Mouse (Mus musculus) lung, postnatal 25 days (tissue): ENCODE data around the gene Ctso.
A peak's percentile ranks its signal among the peaks of the same experiment; 100 is the strongest.

Source experiments
- DNase-seq: peaks from one replicate; pipeline ENCODE4 v3.0.0; 2022; ENCODE audit warnings: low spot score

Ctso gene

DNA sequence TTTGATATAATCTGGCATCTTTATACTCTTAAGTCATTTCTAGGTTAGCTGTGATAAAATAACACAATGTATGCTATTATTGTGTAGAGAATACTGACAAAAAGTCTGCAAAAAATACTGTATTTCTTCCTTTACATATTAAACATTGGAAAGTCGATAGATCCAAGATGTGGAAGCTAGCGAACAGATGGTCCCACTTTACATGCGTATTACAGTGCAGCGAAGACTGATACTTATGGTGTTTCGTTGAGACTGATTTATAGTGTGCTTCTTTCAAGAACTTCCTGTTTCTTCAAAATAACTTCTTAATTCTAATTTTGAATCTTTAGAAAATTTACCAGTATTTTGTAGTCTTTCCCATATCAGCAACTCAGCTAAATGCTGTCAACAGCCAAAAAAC, 25.1 kb downstream of the Ctso start:
- no peak for DNase-seq

DNA sequence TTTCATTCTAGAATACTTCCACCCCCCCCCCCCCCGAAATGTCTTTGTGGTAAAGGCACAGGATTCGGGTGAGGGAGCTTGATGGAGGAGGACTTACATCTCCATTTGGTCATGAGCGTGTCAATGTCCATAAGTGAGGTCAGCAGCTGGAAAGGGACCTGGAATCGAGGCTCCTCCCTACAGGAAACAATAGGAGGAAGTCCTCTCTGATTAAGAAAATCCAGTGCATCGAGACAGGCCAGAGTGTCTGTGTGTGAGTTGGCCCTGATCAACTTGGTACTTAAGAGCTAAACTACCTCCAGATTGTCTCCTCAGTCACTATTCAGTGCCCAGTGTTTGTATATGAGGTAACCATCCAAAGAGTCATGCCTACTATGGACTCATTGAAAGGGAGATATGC, 28.9 kb downstream of the Ctso start:
- DNase-seq, result no peak

DNA sequence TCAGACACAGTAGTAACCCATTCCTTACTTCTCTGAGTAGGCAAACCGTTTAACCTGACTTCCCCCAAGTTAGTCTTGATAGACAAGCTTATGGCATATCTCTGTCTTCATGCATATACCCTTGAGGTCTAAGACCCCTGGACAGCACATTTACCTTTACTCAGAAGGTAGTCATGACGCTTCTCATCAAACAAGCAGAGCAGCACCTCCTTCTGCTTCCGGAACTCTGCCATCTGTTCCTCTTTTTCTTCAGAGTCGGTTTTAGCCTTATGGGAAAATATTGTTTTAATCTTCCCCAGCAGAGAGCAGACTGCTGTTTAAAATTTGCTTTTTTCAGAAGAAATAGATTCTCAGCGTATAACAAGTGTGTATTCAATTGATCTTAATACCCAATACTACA, 31.4 kb downstream of the Ctso start:
- no peak for DNase-seq

DNA sequence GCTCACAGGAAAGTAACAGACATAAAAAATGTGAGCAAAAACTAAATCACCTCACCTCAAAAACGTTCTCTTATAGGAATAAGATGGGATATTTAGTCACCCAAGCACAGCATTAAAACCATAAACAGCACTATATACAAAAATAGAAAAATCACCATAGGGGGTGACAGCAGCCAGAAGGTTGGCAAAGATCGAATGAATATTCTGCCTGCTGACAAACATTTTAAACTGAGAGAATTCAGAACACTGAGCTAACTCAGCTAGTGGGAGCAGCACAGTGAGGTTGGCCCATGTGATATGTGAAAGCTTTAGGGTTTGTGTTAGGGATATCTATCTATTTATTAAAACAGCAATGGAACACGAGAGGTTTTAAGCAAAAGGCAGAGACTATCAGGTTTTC, 32.2 kb downstream of the Ctso start:
- no peak for DNase-seq

DNA sequence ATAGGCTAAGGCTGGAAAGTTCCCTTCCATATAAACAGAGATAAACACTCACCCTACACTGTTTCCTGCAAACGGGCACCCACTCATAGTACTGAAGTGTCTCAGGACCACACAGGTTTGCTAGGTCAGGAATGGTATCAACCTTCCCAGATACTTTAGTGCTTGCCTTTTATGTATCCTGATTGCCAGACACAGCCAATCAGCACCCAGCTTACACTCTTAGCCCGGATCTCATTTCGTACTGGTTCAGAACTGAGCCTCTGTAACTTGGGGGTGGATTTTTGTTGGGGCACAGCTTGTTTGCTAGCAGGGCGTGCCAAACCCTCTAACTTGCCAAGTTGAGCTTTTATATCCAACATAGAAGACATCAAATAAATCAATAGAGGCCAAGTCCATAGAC, 43.2 kb downstream of the Ctso start:
- no peak for DNase-seq

DNA sequence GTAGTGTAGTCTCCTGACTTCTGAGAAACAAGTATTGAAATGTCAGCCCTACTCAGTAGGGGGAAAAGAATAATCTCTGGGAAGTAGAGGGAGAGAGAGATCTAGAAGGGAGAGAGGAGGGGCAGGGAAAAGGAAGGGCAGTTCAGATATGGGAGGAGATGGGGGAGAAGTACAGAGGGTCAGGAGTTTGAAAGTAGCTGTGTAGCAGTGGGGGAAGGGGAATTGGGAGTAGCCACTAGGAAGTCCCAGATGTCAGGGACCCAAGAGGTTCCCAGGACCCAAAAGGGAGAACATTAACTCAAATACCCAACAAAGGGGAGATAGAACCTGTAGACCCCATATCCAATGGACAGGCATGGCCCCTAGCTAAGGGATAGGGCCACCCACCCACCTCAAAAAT, 43.7 kb downstream of the Ctso start, which contains the start of gene Tdo2:
Tdo2 (minus strand) TSS at position 101 of the 400 bp plus-strand sequence.
- no peak for DNase-seq

DNA sequence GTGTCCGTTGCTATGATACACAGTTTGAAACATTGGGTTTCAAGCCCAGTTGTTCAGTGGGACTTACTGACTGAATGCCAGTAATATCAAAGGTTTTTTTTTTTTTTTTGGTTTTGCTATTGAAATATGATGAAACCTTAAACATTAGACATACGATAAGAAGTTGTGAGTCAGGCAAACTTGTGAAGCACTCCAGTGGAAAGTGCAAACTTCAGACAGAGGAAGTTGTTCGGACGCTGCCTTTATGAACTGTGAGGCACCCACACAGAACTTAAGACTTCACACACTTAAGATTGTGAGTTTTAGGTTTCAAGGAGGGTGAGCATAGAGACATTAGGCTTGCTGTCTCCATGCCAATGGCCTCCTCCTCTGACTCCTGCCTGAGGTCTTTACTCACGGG, 49.2 kb downstream of the Ctso start:
- DNase-seq, result no peak

DNA sequence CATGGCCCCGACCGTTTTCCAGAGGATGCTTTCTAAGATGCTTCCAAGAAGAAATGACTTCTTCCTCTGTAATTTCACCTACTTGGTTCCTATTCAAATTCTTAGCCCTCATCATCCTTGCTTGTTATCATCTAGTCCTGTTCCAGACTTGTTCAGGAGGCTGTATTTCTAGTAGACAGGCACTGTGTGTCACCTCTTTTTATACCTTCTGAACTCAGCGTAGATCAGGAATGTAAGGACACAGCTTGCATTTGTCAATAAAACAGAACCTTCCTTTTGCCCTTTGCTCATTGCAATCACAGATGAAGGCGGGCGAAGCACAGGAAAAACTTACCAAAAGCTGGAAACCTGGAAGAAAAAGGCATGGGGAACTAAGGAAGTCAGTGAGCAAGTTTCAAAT, 49.6 kb downstream of the Ctso start, which contains the start of gene Asic5:
Asic5 (plus strand) TSS at position 301 of the 400 bp plus-strand sequence.
- no peak for DNase-seq

DNA sequence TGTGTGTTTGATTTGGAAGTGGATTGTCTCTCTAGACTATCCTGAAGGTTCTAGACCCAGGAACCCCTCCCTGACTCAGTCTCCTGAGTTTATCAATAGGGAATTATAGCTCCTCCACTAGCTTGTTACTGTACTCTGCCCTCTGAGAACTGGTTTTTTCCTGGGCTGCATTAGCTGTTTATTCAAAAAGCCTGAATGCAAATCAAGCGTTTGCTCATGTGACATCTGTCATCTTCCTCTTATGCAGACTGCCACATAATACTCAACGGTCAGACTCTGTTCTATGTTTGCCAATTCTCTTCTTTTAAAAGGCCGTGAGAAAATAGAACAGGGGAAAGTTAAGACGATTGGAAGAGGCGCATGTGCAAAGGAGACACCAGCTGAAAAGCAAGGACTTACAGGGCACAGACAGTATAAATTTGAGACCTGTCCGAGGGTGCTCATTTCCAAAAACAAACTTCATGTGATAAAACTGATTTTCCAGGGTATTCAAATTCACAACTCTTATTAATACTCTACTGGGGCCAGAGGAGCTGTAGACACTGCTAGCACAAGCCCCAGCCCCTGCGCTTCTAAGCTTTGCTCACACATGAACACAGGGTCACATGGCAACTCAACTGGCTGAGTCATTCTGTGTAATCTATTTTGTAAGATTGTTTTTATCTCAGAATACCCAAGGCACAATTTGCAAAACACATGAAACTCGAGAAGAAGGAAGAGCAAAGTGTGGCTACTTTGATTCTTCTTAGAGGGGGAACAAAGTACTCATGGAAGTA, 50.9 kb downstream of the Ctso start:
- no peak for DNase-seq

DNA sequence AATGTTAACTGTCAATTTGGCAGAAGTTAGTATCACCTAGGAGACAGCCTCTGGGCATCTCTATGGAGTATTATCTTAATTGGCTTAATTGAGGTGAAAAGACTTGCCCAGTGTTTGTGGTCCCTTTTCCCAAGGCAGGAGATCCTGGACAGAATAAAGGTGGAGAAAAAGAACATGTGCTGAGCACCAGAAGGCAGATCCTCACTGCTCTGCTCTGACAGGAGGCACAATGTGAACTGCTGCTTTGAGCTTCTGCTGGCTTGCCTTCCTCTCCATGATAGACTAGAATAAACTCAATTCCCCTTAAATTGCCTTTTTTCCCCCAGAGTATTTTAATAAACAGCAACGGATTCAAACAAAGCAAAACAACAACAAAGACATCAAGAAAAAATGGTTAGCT, 52.7 kb downstream of the Ctso start:
- no peak for DNase-seq

DNA sequence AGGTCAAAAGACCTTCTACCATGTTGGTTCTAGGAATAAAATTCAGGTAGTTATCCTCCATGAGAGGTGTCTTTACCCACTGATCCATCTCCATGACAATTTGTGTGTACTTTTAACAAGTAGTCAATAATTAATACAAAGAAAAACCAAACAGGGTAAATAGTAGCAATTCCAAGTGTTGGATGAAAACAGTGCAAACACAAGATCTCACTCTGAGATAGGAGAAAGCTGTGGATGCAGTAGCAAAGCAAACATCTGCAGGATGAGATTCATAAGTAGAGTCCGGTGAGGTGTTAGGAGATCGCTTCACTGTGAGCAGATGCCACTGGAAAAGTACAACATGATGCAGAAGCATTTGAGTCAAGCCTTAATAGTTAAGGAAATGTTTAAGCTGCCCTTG, 53.7 kb downstream of the Ctso start:
- no peak for DNase-seq

DNA sequence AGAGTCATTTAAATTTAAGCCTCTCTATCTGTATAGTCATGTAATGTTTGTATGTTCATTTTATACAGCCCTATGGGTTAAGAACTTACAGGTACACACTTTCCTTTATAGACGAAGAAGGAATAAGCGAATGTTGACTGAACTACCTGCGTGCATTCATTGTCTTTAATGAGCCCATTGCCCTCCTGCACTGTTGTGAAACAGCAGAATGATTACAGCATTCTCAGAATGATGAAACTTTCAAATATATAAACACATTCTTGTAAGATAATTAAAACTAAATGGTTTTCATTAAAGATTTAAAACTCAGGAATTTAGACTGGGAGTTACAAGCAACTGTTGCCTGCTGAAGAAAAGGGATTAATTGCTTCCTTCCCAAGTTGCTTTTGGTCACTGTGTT, 55.2 kb downstream of the Ctso start:
- no peak for DNase-seq

DNA sequence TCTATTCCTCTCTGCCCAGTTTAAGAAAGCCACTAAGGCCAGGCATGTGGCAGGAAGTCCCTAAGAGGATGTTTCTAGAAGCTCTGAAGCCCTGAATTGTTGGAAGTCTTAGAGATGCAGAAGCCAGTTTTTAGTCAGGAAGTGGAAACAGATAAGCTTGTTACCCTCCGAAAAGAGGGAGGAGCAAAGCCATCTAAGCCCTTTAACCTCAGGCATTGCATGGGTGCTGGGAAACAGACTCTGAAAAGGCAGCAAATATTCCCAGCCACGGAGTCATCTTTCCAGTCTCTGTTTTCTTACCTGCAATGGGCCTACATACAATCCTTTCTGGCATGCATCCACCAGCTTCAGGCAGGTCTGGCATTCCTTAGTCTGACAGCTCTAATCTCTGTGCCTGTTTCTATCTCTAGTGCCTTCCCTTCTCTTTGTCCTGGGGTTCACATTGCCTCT, 57.3 kb downstream of the Ctso start:
- no peak for DNase-seq

DNA sequence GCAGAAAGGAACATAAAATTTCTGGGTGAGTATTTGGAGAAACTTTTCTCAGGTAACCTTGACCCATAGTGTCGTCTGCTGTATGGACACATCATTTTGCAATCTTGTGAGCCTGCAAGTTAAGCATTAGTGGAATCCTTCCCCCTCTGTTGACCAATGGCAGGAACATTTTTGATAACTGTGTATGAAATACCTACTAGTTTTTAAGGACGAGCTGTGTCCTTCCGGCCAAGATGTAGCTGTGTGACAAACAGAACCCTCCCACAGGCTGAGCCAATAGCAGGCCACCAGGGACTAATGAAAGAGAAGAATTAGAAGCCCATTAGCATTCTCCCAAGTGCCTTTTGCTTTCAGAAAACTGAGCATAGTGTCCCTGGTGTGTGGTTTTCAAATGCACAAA, 58.1 kb downstream of the Ctso start:
- DNase-seq, result no peak

DNA sequence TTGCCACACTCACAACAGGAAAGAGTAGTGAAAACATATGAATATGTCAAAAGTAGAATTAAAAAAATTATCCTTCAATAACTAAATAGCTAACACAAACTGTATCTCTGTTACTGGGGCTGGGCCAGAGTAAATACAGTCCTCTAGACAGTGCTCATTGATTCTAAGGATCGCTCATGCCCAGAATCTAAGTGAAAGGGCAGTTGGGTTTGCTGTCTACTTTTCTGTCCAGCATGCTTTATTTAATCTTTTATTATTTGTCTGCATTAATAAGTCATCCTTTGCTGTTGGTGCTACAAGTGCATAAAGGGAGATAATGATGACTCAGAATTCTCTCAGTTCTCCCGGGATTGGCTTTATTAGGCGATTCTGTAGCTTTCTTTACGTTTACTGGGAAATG, 63.0 kb downstream of the Ctso start:
- DNase-seq, result no peak

DNA sequence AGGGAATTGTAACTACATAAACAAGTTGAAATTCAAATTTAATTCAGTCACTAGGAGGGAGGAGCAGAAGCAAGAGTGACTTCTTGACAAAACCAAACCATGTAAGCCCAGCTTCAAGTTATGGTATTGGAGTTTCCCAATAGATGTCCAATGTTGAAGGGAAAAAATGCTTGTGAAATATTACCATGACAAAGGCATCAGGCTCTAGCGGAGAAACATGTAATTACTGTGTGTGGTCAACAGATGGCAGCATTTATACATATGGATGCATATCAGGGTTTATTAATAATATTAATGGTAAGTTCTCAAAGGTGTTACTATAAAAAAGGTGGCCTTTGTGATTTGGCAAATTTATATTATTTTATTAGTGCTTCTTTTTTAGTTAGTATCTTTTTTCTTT, 63.6 kb downstream of the Ctso start:
- peak; percentile 55 for DNase-seq
